Comparison of ENCODE assay signal across 12 mouse cellular contexts in genomic region chr16:32512921-32513320, GRCm38 (mm10). TPM values are rescaled to one million over a fixed set of nuclear protein-coding genes. Genes with fewer than 3 reads are reported as not detected.
DNase-seq lines count a peak whose midpoint lies in the region; ATAC-seq and TF ChIP-seq lines count a peak whose summit lies in the region.
"Had no signal": no experiment of that assay in that cellular context is flagged by ENCODE, and none has a peak within 500 bp of the region (broad histone marks: within the 10 kb centered on the region; RNA-seq: fewer than 3 reads in every experiment).

No protein-coding gene starts in this region.

- peak; percentile 76 for DNase-seq in heart, embryonic 10.5 days (ENCODE audit: low spot score)
- DNase-seq in heart, postnatal 36 days = no peak
- no peak for DNase-seq in ES-E14 (ENCODE audit: low read depth, low spot score)
- no peak for DNase-seq in right cerebral cortex, postnatal 25 days
- DNase-seq: heart, adult 11 months had no signal

- H3K9me3 ChIP-seq in heart, embryonic 10.5 days = no peaks in the 10 kb centered on the region
- H3K9me3 ChIP-seq in E14TG2a.4 (ENCODE audit: low read length) (peaks cover 21% of the 10 kb centered on the region), ES-E14 (ENCODE audit: control insufficient read depth, insufficient read depth, low read depth, low read length) (no peaks in the 10 kb centered on the region)
- H3K9me3 ChIP-seq in limb, embryonic 15.5 days = no peaks in the 10 kb centered on the region
- H3K9me3 ChIP-seq: embryonic facial prominence, embryonic 12.5 days; midbrain, embryonic 12.5 days had no signal

- no peak overlapping the region for H3K4me2 ChIP-seq in limb, embryonic 15.5 days
- H3K4me2 ChIP-seq: embryonic facial prominence, embryonic 12.5 days; midbrain, embryonic 12.5 days had no signal

- peaks cover 66% of the 10 kb centered on the region for H3K4me1 ChIP-seq in heart, embryonic 10.5 days
- H3K4me1 ChIP-seq in E14TG2a.4 (replicated peaks; ENCODE audit: low read depth, low read length) = peaks cover 95% of the 10 kb centered on the region
- peaks cover 2 to 38% of the 10 kb centered on the region in 2 experiments; a peak in 3 of 4 replicates for H3K4me1 ChIP-seq in ES-E14 (ENCODE audit: control insufficient read depth in 2 of 2, insufficient read depth in 2 of 2, low read length in 2 of 2, poor library complexity in 1 of 2)
- H3K4me1 ChIP-seq in limb, embryonic 15.5 days = peaks cover 38% of the 10 kb centered on the region

- no peak overlapping the region for H3K4me3 ChIP-seq in heart, embryonic 10.5 days
- peak overlapping the region; percentile 8; the same call in 1 of the 2 replicates for H3K4me3 ChIP-seq in E14TG2a.4 (replicated peaks; ENCODE audit: low read length)
- H3K4me3 ChIP-seq in ES-E14 (ENCODE audit: insufficient read depth in 1 of 2, low read depth in 1 of 2, low read length in 2 of 2, poor library complexity in 1 of 2, severe bottlenecking in 1 of 2) = no peak overlapping the region
- no peak overlapping the region for H3K4me3 ChIP-seq in limb, embryonic 15.5 days
- H3K4me3 ChIP-seq: embryonic facial prominence, embryonic 12.5 days; midbrain, embryonic 12.5 days had no signal

- H3K27me3 ChIP-seq in heart, embryonic 10.5 days (ENCODE audit: insufficient read depth, poor library complexity, severe bottlenecking) = no peaks in the 10 kb centered on the region
- H3K27me3 ChIP-seq in E14TG2a.4 (ENCODE audit: insufficient read depth, low read length) = no peaks in the 10 kb centered on the region
- no peaks in the 10 kb centered on the region for H3K27me3 ChIP-seq in limb, embryonic 15.5 days
- H3K27me3 ChIP-seq: embryonic facial prominence, embryonic 12.5 days had no signal

- peak overlapping the region; percentile 87 for H3K27ac ChIP-seq in heart, embryonic 10.5 days
- H3K27ac ChIP-seq in ES-E14 (ENCODE audit: insufficient read depth, low read depth, low read length, poor library complexity, severe bottlenecking) = peak overlapping the region; percentile 61; the same call in 1 of the 2 replicates
- H3K27ac ChIP-seq in limb, embryonic 15.5 days = peak overlapping the region; percentile 65
- H3K27ac ChIP-seq: embryonic facial prominence, embryonic 12.5 days; midbrain, embryonic 12.5 days had no signal

- no peak for ATAC-seq in limb, embryonic 15.5 days (ENCODE audit: insufficient number of reproducible peaks, low FRiP score, low TSS enrichment, low read depth)
- ATAC-seq in inflammation-experienced regulatory T-cells, adult 6 months = no peak
- ATAC-seq: intestine, postnatal 0 days had no signal

- TF ChIP-seq CTCF in E14TG2a.4 (conservative IDR thresholded peaks at IDR 0.05; ENCODE audit: low read length) = no peak

- WGBS in heart, embryonic 10.5 days = 69% methylated on average over 3 of the region's 3 CpGs
- WGBS in limb, embryonic 15.5 days = 44% methylated on average over 3 of the region's 3 CpGs

- in situ Hi-C loops in ES-E14 (cut with MboI; ENCODE audit: low sequenced_read_pairs in 2 of 2, unreplicated experiment in 2 of 2) = loop anchor here (5.0 to 10.0 kb wide), 2 partner anchors 92 to 99 kb away; partner anchors contain the start of gene Tfrc (in 1 of the 2)

- intact Hi-C loops in heart, postnatal 36 days (cut with DNase I) = no loop called here

- H3K36me3 ChIP-seq in heart, embryonic 10.5 days = no peaks in the 10 kb centered on the region
- no peaks in the 10 kb centered on the region for H3K36me3 ChIP-seq in E14TG2a.4 (ENCODE audit: insufficient read depth, low read length)
- H3K36me3 ChIP-seq in ES-E14 (ENCODE audit: control insufficient read depth, insufficient read depth, low read length, poor library complexity, severe bottlenecking) = no peaks in the 10 kb centered on the region
- no peaks in the 10 kb centered on the region for H3K36me3 ChIP-seq in limb, embryonic 15.5 days
- H3K36me3 ChIP-seq: embryonic facial prominence, embryonic 12.5 days; midbrain, embryonic 12.5 days had no signal

- no peak overlapping the region for H3K9ac ChIP-seq in ES-E14 (ENCODE audit: insufficient read depth, low read depth, low read length, poor library complexity, severe bottlenecking)
- no peak overlapping the region for H3K9ac ChIP-seq in limb, embryonic 15.5 days
- H3K9ac ChIP-seq: embryonic facial prominence, embryonic 12.5 days; midbrain, embryonic 12.5 days had no signal

TF ChIP-seq in ES-E14, 5 proteins besides CTCF, POLR2A, EP300 and RAD21:
- no peak for TF ChIP-seq ZNF384 (IDR thresholded peaks at IDR 0.05; ENCODE audit: low read depth, low read length)
- no peak for TF ChIP-seq MAFK (IDR thresholded peaks at IDR 0.05; ENCODE audit: insufficient read depth, low read depth, low read length)

RNA-seq across cellular contexts. Expression of gene Zdhhc19, which starts 16.9 kb away (rescaled TPM):
- polyA plus RNA-seq in heart, embryonic 10.5 days (2016; fragmentation: Nextera tagmentation; extraction: Ambion mirVana) = not detected in 2 replicates
- not detected for total RNA-seq in heart, postnatal 36 days (2021)
- total RNA-seq in ES-E14 (2012; rRNA removed) = not detected in 2 replicates
- polyA plus RNA-seq in limb, embryonic 15.5 days (2015; fragmentation: Nextera tagmentation; extraction: Ambion mirVana) = not detected in 2 replicates
- polyA plus RNA-seq in inflammation-experienced regulatory T-cells, adult 6 months (2017; shearing (Covaris generic)) = under 1 TPM in 1 of 3 experiments, not detected in 2; 0.32 TPM
- polyA plus RNA-seq: embryonic facial prominence, embryonic 12.5 days; midbrain, embryonic 12.5 days; spleen, adult 2 months had no signal

RNA-seq across cellular contexts. Expression of gene Slc51a, which starts 25.2 kb away (rescaled TPM):
- polyA plus RNA-seq in heart, embryonic 10.5 days (2016; fragmentation: Nextera tagmentation; extraction: Ambion mirVana) = 4.2 and 5.1 TPM in 2 replicates
- under 1 TPM; 0.38 to 0.44 TPM for total RNA-seq in heart, postnatal 36 days (2021)
- total RNA-seq in ES-E14 (2012; rRNA removed) = 0.79 and 1.1 TPM in 2 replicates
- polyA plus RNA-seq in limb, embryonic 15.5 days (2015; fragmentation: Nextera tagmentation; extraction: Ambion mirVana) = 0.06 and 0.12 TPM in 2 replicates
- polyA plus RNA-seq in inflammation-experienced regulatory T-cells, adult 6 months (2017; shearing (Covaris generic)) = not detected
- polyA plus RNA-seq: spleen, adult 2 months had no signal
